Mouse (Mus musculus): ENCODE data around the gene Nos3. TPM values are rescaled to one million over a fixed set of nuclear protein-coding genes. Genes with fewer than 3 reads are reported as not detected.
"Not testable (repeated sequence)": the region's sequence is repeated elsewhere in the genome, so short reads cannot be mapped to it uniquely, and the experiment has no call there.

Gene Nos3
- polyA plus RNA-seq, 1 experiment: 4.0 TPM

DNA sequence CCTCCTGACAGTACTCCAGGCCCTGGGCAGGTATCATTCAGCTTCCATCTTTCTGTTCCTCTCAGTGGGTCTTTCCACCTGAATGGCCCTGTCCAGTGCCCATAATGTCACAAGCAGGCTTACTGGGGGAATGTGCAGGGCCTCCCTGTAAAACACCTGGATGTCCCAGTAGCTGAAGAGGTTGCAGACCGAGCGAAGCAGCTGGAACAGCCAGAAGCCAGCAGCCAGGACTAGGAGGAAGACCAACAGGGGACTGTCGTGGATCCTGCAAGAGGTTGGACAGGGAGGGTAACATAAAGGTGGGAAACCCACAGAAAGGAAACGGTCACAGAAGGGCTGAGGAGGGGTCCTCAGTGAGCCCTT, 25.0 kb downstream of the Nos3 start:
- peaks cover 21% of the 10 kb centered on the region for H3K4me1 ChIP-seq (ENCODE audit: control insufficient read depth, insufficient read depth, insufficient read length, low read length)
- H3K27ac ChIP-seq (ENCODE audit: insufficient read depth, low read depth, low read length): no peak overlapping the region
- peaks cover 14% of the 10 kb centered on the region; the same call in 1 of the 2 replicates for H3K27me3 ChIP-seq (ENCODE audit: control insufficient read depth, insufficient read depth, low read length)
- H3K36me3 ChIP-seq (ENCODE audit: control insufficient read depth, insufficient read depth, low read length): no peaks in the 10 kb centered on the region
- TF ChIP-seq POLR2A (IDR thresholded peaks at IDR 0.05; ENCODE audit: low read depth, low read length) (no peak), CTCF (IDR thresholded peaks at IDR 0.05; ENCODE audit: extremely low read depth, insufficient read length, insufficient replicate concordance, low read depth, low read length) (no peak)
- WGBS: 90% methylated on average over 4 of the region's 4 CpGs
- H3K4me3 ChIP-seq (ENCODE audit: low read depth, low read length): no peak overlapping the region

DNA sequence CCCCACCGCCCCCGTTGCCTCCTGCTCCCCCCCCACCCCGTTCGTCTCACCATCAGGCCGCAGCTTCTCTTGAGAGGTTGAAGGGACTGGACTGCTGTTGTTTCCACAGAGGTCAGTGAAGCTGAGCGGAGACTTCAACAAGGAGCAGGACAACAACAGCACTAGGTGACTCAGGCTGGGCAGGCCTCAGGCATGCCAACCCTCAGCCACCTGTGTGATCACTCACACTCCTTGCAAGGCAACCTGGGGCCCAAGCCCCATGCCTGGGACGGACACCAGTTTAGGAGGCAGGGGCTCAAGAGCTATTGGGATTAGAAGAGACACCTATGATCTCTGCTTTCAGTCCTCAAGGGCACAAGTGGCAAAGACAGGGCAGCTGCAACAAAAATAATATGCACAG, 27.3 kb downstream of the Nos3 start, which contains the start of gene Atg9b:
Gene Atg9b (minus strand): TSS at position 280 of the 400 bp plus-strand sequence.
- Histone ChIP-seq H3K4me3 (ENCODE audit: low read depth, low read length) (no peak within 1 kb of the TSS), H3K36me3 (ENCODE audit: control insufficient read depth, insufficient read depth, low read length) (no peaks in the 10 kb centered on the region), H3K27ac (ENCODE audit: insufficient read depth, low read depth, low read length) (no peak within 1 kb of the TSS), H3K4me1 (ENCODE audit: control insufficient read depth, insufficient read depth, insufficient read length, low read length) (peaks cover 21% of the 10 kb centered on the region), H3K27me3 (ENCODE audit: control insufficient read depth, insufficient read depth, low read length) (peaks cover 13% of the 10 kb centered on the region; the same call in 1 of the 2 replicates)
- WGBS: 89% methylated on average over 7 of the region's 7 CpGs
- TF ChIP-seq POLR2A (IDR thresholded peaks at IDR 0.05; ENCODE audit: low read depth, low read length): no peak
- no peak for TF ChIP-seq CTCF (IDR thresholded peaks at IDR 0.05; ENCODE audit: extremely low read depth, insufficient read length, insufficient replicate concordance, low read depth, low read length)

DNA sequence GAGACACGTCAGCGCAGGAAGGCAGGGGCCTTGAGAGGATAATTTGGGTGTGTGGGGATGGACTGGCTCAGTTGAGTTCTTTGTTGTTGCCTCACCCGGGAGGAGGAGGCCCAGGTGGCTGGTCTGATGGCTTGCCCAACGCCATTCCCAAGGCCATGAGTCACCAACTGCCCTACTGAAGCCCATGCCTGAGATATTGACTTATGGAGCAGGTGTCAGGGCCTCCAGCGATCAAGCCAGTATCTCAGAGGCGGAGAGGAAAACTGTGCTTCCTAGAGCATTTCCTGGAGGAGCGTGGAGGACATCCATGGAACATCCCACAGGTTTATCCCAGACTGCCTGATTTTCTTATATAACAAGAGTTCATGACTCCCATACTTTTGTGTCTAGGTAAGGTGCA, 28.1 kb downstream of the Nos3 start:
- peaks cover 15% of the 10 kb centered on the region for H3K4me1 ChIP-seq (ENCODE audit: control insufficient read depth, insufficient read depth, insufficient read length, low read length)
- no peak overlapping the region for H3K4me3 ChIP-seq (ENCODE audit: low read depth, low read length)
- WGBS: 46% methylated on average over 7 of the region's 7 CpGs
- H3K27ac ChIP-seq (ENCODE audit: insufficient read depth, low read depth, low read length): no peak overlapping the region
- H3K36me3 ChIP-seq (ENCODE audit: control insufficient read depth, insufficient read depth, low read length): no peaks in the 10 kb centered on the region
- TF ChIP-seq CTCF (IDR thresholded peaks at IDR 0.05; ENCODE audit: extremely low read depth, insufficient read length, insufficient replicate concordance, low read depth, low read length): no peak
- TF ChIP-seq POLR2A (IDR thresholded peaks at IDR 0.05; ENCODE audit: low read depth, low read length): no peak
- H3K27me3 ChIP-seq (ENCODE audit: control insufficient read depth, insufficient read depth, low read length): peaks cover 6% of the 10 kb centered on the region; the same call in 1 of the 2 replicates

DNA sequence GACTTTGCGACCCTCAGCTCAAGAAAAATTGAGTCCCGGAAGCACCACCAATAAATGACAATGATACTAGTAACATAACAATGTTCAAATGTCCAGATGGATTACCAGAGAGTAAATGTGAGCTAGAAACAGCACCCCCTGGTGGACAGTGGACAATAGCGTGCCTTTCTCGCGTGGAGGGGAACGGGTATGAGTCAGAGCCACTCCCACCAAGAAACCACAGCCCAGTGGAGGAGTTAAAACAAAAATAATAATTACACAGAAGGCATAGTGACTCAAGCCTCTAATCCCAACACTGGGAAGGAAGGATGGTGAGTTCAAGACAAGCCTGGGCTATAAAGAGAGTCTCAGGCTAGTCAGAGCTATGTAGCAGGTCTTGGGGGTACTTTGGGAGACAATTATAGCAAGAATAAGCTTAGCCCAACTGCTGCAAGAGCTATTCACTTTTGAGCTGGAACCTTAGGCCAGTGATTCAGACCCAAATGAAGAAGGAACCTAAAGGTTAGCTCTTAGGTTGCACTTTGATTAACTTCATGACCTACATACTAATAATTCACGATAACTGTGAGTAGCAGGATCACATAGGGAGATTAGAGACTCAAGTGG, 28.9 kb downstream of the Nos3 start, which contains the start of gene Abcb8:
Gene Abcb8 (plus strand): TSS at position 272 of the 606 bp plus-strand sequence.
- 13% methylated on average over 7 of the region's 7 CpGs for WGBS
- peak within 1 kb of the TSS; percentile 89 for H3K27ac ChIP-seq (ENCODE audit: insufficient read depth, low read depth, low read length)
- TF ChIP-seq CTCF (IDR thresholded peaks at IDR 0.05; ENCODE audit: extremely low read depth, insufficient read length, insufficient replicate concordance, low read depth, low read length) (peak; percentile 91; the same call in 1 of the 2 replicates), POLR2A (IDR thresholded peaks at IDR 0.05; ENCODE audit: low read depth, low read length) (no peak)

DNA sequence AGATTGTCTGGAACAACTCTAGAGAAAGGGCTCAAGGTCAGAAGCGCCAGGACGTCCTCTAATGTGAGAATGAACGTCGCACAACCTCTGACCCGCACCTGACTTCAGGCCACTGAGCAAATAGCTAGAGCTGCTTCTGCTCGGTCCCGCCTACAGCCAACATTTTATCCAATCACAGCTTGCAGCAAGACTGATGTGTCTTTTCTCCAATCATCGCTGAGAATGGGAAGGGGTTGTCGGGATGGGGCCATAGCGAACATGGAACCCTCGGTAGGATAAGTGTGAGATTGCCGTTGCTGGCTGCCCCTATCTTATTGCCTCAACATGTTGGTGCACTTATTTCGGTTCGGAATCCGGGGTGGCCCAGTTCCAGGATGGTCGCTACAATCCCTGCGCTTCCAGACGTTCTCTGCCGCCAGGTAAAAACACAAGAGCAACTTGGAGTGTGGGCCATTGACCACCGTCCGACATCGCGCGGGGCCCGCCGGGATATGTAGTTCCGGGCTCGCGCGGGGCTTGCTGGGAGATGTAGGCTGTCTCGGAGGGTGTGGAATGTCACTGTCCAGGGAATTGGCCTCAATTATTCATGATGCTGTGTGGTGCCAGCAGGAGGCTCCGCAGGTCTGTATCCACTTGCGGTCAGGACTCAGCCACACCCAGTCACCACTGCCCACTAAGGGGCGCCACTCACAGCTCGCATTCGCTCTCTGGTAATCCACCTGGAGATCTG, 29.7 kb downstream of the Nos3 start:
- H3K27ac ChIP-seq (ENCODE audit: insufficient read depth, low read depth, low read length): peak overlapping the region; percentile 89
- WGBS: 1% methylated on average over 36 of the region's 36 CpGs
- H3K4me3 ChIP-seq (ENCODE audit: low read depth, low read length): peak overlapping the region; percentile 71
- H3K36me3 ChIP-seq (ENCODE audit: control insufficient read depth, insufficient read depth, low read length): no peaks in the 10 kb centered on the region
- H3K4me1 ChIP-seq (ENCODE audit: control insufficient read depth, insufficient read depth, insufficient read length, low read length): peaks cover 7% of the 10 kb centered on the region; the same call in 1 of the 2 replicates
- H3K27me3 ChIP-seq (ENCODE audit: control insufficient read depth, insufficient read depth, low read length): no peaks in the 10 kb centered on the region
- TF ChIP-seq CTCF (IDR thresholded peaks at IDR 0.05; ENCODE audit: extremely low read depth, insufficient read length, insufficient replicate concordance, low read depth, low read length): peak; percentile 74; the same call in 1 of the 2 replicates
- TF ChIP-seq POLR2A (IDR thresholded peaks at IDR 0.05; ENCODE audit: low read depth, low read length): peak; percentile 49

More for the DNA sequence above, 28.9 kb downstream of the Nos3 start, which contains the start of gene Abcb8:
- no peaks in the 10 kb centered on the region for H3K36me3 ChIP-seq (ENCODE audit: control insufficient read depth, insufficient read depth, low read length)
- H3K4me3 ChIP-seq (ENCODE audit: low read depth, low read length): peak within 1 kb of the TSS; percentile 71
- H3K4me1 ChIP-seq (ENCODE audit: control insufficient read depth, insufficient read depth, insufficient read length, low read length): peaks cover 8% of the 10 kb centered on the region; the same call in 1 of the 2 replicates
- H3K27me3 ChIP-seq (ENCODE audit: control insufficient read depth, insufficient read depth, low read length): 0 out of 2 replicates have a peak, but pooled peaks cover 2% of the 10 kb centered on the region

DNA sequence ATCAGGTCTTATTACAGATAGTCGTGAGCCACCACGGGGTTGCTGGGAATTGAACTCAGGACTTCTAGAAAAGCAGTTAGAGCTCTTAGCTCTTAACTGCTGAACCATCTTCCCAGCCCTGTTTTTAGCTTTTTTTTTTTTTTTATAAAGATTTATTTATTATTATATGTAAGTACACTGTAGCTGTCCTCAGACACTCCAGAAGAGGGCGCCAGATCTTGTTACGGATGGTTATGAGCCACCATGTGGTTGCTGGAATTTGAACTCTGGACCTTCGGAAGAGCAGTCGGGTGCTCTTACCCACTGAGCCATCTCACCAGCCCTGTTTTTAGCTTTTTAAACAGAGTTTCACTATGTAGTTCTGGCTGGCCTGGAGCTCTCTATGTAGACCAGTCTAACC, 31.6 kb downstream of the Nos3 start:
- H3K27ac ChIP-seq (ENCODE audit: insufficient read depth, low read depth, low read length); H3K27me3 ChIP-seq (ENCODE audit: control insufficient read depth, insufficient read depth, low read length); H3K4me1 ChIP-seq (ENCODE audit: control insufficient read depth, insufficient read depth, insufficient read length, low read length); H3K4me3 ChIP-seq (ENCODE audit: low read depth, low read length); H3K36me3 ChIP-seq (ENCODE audit: control insufficient read depth, insufficient read depth, low read length): not testable (repeated sequence)
- 68% methylated on average over 6 of the region's 6 CpGs for WGBS

DNA sequence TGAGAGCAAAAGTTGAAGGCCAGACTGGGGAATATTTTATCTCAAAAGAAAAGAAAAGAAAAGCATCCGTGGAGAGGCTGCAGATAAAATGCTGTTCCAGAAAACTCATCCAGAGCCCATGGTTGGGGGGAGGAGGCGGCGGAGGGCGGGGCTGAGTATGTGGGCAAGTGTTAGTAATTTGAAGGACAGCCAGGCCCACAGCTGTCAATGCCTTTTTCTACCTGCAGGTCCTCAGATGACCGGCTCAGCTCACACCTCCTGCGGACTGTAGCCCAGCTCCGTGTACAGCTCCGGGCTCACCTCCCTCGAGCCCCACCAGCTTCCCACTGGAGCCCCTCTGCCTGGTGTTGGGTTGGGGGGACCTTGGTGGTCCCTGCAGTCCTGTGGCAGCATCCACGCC, 35.1 kb downstream of the Nos3 start:
- Histone ChIP-seq H3K27ac (ENCODE audit: insufficient read depth, low read depth, low read length) (no peak overlapping the region), H3K4me3 (ENCODE audit: low read depth, low read length) (no peak overlapping the region), H3K36me3 (ENCODE audit: control insufficient read depth, insufficient read depth, low read length) (peaks cover 27% of the 10 kb centered on the region), H3K27me3 (ENCODE audit: control insufficient read depth, insufficient read depth, low read length) (no peaks in the 10 kb centered on the region), H3K4me1 (ENCODE audit: control insufficient read depth, insufficient read depth, insufficient read length, low read length) (no peaks in the 10 kb centered on the region)
- TF ChIP-seq CTCF (IDR thresholded peaks at IDR 0.05; ENCODE audit: extremely low read depth, insufficient read length, insufficient replicate concordance, low read depth, low read length) (no peak), POLR2A (IDR thresholded peaks at IDR 0.05; ENCODE audit: low read depth, low read length) (no peak)
- 92% methylated on average over 10 of the region's 10 CpGs for WGBS
